Mouse (Mus musculus) gastrocnemius, postnatal 14 days (tissue): ENCODE measurements around the gene 9130023H24Rik. TPM values are rescaled to one million over a fixed set of nuclear protein-coding genes. Genes with fewer than 3 reads are reported as not detected.

Experiments
- DNase-seq: peaks from one replicate; pipeline ENCODE4 v3.0.0; 2021; ENCODE audit warnings: mixed read lengths
- intact Hi-C: fragments of 180-260 bp; cut with DNase I; formaldehyde crosslinking; loops from one replicate; pipeline ENCODE4 v1.15.1; 2025; ENCODE audit warnings: low total_unique reads
- total RNA-seq, 2 experiments: library from RNA; stranded (reverse); gene quantifications; 2 replicates each; pipeline ENCODE4 v1.2.3; 2021

9130023H24Rik gene
- total RNA-seq, 2 experiments from 2014 or later = 2.6 to 3.5 TPM

DNA sequence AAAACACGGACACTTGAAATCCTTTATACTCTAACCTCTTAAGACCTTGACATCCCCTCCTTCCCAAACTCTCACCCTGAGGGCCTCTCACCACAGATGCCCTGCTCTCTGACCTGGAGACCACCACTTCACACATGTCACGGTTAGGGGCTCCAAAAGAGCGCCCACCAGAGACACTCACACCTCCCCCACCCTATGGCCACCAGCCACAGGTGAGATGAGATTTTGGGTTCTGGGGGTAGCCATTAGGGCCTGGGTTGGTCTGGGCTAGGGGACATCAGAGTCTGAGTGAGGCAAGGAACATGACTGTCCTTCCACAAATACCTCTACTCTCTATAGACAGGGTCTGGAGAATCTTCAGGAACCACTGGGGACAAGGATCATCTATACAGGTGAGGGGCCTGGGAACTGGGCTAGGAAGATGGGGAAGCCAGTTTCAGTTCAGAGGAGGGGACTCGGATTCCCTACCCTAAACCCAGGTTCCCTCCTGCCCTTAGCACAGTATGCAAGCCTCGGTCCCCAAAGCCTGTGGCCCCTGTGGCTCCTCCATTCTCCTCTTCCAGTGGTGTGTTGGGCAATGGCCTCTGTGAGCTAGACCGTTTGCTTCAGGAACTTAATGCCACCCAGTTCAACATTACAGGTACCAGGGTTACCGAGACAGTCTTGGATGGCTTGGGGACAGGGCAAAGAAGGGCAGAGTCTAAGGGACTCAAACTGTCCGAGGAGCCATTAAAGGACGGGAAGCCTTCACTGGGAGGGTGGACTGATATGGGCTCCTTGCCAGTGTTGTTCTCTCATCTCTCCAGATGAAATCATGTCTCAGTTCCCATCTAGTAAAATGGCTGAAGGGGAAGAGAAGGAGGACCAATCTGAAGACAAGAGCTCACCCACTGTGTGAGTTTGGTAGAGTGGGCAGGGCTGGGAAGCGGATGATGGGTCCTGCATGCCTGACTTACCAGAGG, 10.5 kb upstream of the 9130023H24Rik start:
- intact Hi-C loops = no loop called here
- DNase-seq = no peak

GRCm38 (mm10) chr7:128247443-128247842, 9.6 kb upstream of the 9130023H24Rik start:
- DNase-seq = peak; percentile 89
- intact Hi-C loops = loop anchor here (2.0 kb wide), 1 partner anchor 97 kb away; no protein-coding TSS in a partner anchor

DNA sequence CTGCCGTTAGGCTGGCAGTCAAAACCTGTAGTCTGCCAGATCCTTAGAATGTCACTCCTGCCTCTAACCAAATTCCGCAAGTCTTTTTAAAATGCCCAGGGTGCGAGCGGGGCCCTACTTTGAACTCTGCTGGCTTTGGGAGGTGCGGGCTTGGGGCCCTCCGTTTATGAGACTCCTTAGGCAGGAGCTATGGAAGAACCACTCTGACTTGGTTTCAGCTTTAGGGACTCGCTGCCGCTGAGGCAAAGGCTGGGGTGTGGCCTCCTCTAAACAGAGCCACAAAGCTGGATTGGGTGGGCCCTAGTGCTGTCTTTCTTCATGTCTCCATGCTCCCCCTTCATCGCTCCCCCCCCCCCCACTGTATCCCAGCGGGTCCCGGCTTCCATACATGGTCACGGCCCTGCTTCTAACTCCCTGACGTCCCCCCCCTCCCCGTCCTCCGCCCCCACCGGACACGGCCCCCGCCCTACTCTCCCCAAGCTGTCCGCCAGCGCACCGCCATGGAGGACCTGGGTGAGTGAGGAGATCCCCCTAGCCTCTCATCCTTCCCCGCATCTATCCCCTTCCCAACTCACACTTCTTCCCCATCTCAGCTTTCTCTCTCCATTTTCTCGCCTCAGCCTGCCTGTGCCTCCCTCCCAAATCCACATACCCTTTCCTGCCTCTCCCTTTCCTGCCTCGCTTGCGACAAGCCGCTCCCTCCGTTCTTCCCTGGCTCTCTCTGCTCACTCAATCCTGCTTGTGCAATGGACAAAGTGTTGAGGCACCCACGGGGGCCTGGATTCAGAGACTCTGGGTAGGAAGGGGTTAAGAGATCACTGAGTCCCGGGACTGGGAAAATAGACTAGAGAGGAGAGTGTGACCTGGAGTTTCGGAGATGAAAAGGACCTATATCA, 8.9 kb upstream of the 9130023H24Rik start, which contains the start of gene Tgfb1i1:
Gene Tgfb1i1, plus strand, starts transcription at position 317 of the 896 bp plus-strand sequence.
- intact Hi-C loops = loop anchor here (2.0 kb wide), 1 partner anchor 98 kb away; no protein-coding TSS in a partner anchor

GRCm38 (mm10) chr7:128245547-128245946, 7.7 kb upstream of the 9130023H24Rik start:
- intact Hi-C loops = no loop called here
- no peak for DNase-seq

More for the DNA sequence above, 8.9 kb upstream of the 9130023H24Rik start, which contains the start of gene Tgfb1i1:
- DNase-seq = peak; percentile 73

DNA sequence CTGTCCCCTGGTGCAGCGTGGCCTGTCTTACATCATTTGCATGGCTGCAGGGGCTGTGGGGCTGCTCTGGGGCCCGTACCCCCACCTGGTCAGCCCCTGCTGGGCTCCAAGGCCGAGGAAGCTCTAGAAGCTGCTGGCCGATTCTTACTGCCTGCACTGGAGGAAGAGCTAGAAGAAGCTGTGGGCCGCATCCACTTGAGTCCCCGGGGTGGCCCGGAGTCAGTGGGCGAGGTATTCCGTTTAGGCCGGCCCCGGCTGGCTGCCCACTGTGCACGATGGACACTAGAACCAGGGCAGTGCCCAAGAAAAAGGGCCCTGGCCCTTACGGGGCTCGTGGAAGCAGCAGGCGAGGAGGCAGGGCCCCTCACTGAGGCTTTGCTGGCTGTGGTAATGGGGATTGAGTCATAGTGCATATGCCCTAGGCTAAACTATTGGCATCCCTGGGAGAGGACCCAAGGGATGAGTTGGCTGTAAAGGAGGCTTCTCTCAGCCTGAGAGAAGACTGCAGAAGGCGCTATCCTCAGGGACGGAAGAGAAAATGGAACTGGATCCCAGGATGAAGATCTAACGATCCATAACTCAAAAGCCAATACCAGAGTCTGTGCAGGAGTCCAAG, 6.7 kb upstream of the 9130023H24Rik start:
- intact Hi-C loops = no loop called here
- no peak for DNase-seq

- intact Hi-C loops = no loop called here
- no peak for DNase-seq
Observed at GRCm38 (mm10) chr7:128243921-128244320, 6.1 kb upstream of the 9130023H24Rik start.

DNA sequence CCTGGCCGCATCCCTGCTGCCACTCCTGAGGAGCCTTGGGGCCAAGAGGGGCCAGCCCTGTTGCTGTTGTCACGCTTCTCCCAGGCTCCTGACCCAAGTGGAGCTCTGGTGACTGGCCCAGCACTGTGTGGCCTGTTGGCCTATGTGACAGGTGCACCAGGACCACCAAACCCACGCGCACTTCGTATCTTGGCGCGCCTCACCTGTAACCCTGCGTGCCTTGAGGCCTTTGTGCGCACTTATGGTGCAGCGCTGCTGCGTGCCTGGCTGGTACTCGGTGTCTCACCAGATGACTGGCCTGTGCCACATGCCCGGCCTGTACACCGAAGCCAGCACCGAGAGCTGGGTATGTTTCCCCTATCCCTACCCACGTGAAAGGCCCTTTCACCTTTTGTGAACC, 4.5 kb upstream of the 9130023H24Rik start:
- DNase-seq = no peak
- intact Hi-C loops = no loop called here

- intact Hi-C loops = no loop called here
Observed at GRCm38 (mm10) chr7:128240131-128240784, 2.4 kb upstream of the 9130023H24Rik start.

GRCm38 (mm10) chr7:128238991-128239390, 1.2 kb upstream of the 9130023H24Rik start:
- intact Hi-C loops = loop anchor here (5.0 kb wide), 1 partner anchor 58 kb away; the partner anchor contains the start of gene BC017158
- DNase-seq = no peak

More at GRCm38 (mm10) chr7:128240131-128240784, 2.4 kb upstream of the 9130023H24Rik start:
- DNase-seq = no peak

- no peak for DNase-seq
- intact Hi-C loops = loop anchor here (5.0 kb wide), 1 partner anchor 60 kb away; the partner anchor contains the start of gene BC017158
Observed at GRCm38 (mm10) chr7:128237593-128237926, 271 bp downstream of the 9130023H24Rik start.

GRCm38 (mm10) chr7:128236856-128237592, 807 bp downstream of the 9130023H24Rik start, which contains the start of gene Armc5:
Armc5 (plus strand) TSS chr7:128237342.
- intact Hi-C loops = loop anchor here (5.0 kb wide), 1 partner anchor 60 kb away; the partner anchor contains the start of gene BC017158

DNA sequence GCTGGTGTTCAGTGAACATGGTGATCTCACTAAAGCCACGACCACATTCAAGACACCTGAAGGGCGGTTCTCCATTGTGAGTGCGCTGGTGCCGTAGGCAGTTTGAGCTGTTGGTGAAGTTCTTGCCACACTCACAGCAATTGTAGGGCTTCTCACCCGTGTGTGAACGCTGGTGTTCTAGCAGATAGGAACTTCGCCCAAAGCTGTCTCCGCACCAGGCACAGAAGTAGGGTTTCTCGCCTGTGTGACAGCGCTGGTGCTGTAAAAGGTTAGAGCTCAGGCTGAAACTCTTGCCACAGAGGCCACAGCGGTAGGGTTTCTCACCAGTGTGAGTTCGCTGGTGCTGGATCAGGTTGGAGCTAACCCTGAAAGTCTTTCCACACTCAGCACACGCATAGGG, 1.4 kb downstream of the 9130023H24Rik start:
- intact Hi-C loops = loop anchor here (5.0 kb wide), 1 partner anchor 61 kb away; the partner anchor contains the start of gene BC017158
- DNase-seq = no peak

More at GRCm38 (mm10) chr7:128236856-128237592, 807 bp downstream of the 9130023H24Rik start, which contains the start of gene Armc5:
- DNase-seq = peak; percentile 84

DNA sequence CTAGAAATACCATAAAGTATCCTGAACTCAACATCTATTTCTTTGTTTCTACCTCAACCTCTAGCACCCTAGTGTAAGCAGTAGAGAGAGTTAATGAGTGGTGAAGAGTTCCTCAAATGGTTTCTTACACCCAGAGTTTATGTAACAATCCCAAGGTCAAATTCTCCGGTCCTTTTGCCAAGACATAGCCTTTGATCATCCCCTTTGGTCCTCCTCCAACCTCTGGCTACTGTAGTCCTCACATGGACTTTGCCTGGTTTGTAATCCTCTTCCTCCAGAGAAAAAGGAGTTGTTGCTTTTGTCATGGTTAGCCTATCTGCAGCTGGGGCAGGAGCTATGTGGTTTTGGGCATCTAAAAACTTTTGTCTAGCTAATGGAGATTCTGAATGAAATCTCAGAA, 2.4 kb downstream of the 9130023H24Rik start:
- intact Hi-C loops = loop anchor here (5.0 kb wide), 1 partner anchor 62 kb away; the partner anchor contains the start of gene BC017158
- no peak for DNase-seq

GRCm38 (mm10) chr7:128234796-128235195, 3.0 kb downstream of the 9130023H24Rik start:
- intact Hi-C loops = loop anchor here (5.0 kb wide), 1 partner anchor 63 kb away; the partner anchor contains the start of gene BC017158

GRCm38 (mm10) chr7:128231741-128232140, 6.1 kb downstream of the 9130023H24Rik start:
- intact Hi-C loops = no loop called here
- DNase-seq = no peak

More at GRCm38 (mm10) chr7:128234796-128235195, 3.0 kb downstream of the 9130023H24Rik start:
- no peak for DNase-seq

DNA sequence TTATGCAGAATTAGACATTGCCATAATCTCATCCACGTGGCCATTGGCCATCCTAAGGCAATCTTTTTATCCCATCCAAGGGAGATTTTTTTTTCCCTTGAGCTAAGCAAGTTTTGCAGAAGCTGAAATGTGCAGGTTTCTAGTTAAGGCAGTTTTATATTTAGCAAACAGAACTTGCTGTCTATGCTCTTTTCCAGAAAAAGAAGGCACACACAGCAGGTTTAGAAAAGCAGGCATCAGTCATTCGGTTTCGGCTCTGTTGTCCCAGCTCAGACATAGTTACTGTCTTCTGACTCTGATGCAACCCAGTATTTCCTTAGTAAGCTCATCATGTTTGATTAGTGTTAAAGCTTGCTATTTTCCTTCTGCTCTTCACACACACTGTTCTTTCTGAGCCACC, 16.9 kb downstream of the 9130023H24Rik start:
- no peak for DNase-seq
- intact Hi-C loops = no loop called here

DNA sequence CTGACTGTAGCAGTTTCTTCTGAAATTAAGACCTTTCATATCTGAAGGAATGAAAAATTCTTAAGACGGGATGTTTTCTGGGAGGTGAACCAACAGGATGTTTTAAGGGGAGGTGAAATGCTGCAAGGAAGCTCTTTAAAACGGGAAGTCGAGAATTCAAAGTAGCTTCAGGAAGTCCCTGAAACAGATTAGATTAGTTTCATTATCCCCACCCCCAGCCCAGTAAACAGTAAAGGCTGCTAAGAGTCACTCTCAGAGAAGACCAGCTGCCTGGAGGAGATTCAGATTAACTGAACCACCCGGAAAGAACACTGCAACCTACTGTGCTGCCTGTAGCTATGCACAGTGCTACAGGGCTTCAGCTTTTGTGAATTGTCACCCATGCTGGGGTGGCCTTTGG, 17.9 kb downstream of the 9130023H24Rik start:
- intact Hi-C loops = no loop called here
- DNase-seq = no peak
